9 mouse cellular contexts compared by ENCODE assay signal in genomic region chr11:118907471-118908401, GRCm38 (mm10). TPM values are rescaled to one million over a fixed set of nuclear protein-coding genes. Genes with fewer than 3 reads are reported as not detected.
DNase-seq lines count a peak whose midpoint lies in the region; ATAC-seq lines count a peak whose summit lies in the region.
"Had no signal": no experiment of that assay in that cellular context is flagged by ENCODE, and none has a peak within 500 bp of the region (broad histone marks: within the 10 kb centered on the region; RNA-seq: fewer than 3 reads in every experiment).

No protein-coding gene starts in this region.

- peak overlapping the region; percentile 86 for H3K27ac ChIP-seq in forebrain, embryonic 10.5 days
- peak overlapping the region; percentile 72 for H3K27ac ChIP-seq in limb, embryonic 10.5 days
- H3K27ac ChIP-seq in stomach, embryonic 15.5 days: no peak overlapping the region
- H3K27ac ChIP-seq: macrophage had no signal

- peak overlapping the region; percentile 77 for H3K4me2 ChIP-seq in stomach, embryonic 15.5 days

- no peak for ATAC-seq in stomach, embryonic 15.5 days (ENCODE audit: insufficient read depth, low FRiP score, low read depth)

- no peaks in the 10 kb centered on the region for H3K9me3 ChIP-seq in forebrain, embryonic 10.5 days
- no peaks in the 10 kb centered on the region for H3K9me3 ChIP-seq in limb, embryonic 10.5 days (replicated peaks)
- no peaks in the 10 kb centered on the region for H3K9me3 ChIP-seq in stomach, embryonic 15.5 days

- no peaks in the 10 kb centered on the region for H3K36me3 ChIP-seq in forebrain, embryonic 10.5 days (replicated peaks)
- H3K36me3 ChIP-seq in limb, embryonic 10.5 days: no peaks in the 10 kb centered on the region
- no peaks in the 10 kb centered on the region for H3K36me3 ChIP-seq in stomach, embryonic 15.5 days

- no peak overlapping the region for H3K9ac ChIP-seq in stomach, embryonic 15.5 days

- peaks cover 54% of the 10 kb centered on the region for H3K4me1 ChIP-seq in forebrain, embryonic 10.5 days
- peaks cover 61% of the 10 kb centered on the region for H3K4me1 ChIP-seq in limb, embryonic 10.5 days
- H3K4me1 ChIP-seq in stomach, embryonic 15.5 days: peaks cover 9% of the 10 kb centered on the region

- H3K4me3 ChIP-seq in forebrain, embryonic 10.5 days: peak overlapping the region; percentile 74
- peak overlapping the region; percentile 69 for H3K4me3 ChIP-seq in limb, embryonic 10.5 days
- peak overlapping the region; percentile 42; the same call in 1 of the 2 replicates for H3K4me3 ChIP-seq in stomach, embryonic 15.5 days (replicated peaks)

- H3K27me3 ChIP-seq in forebrain, embryonic 10.5 days (ENCODE audit: poor library complexity, severe bottlenecking): peaks cover 82% of the 10 kb centered on the region
- peaks cover 90% of the 10 kb centered on the region for H3K27me3 ChIP-seq in limb, embryonic 10.5 days (ENCODE audit: low read depth, poor library complexity, severe bottlenecking)
- peaks cover 79% of the 10 kb centered on the region for H3K27me3 ChIP-seq in stomach, embryonic 15.5 days (replicated peaks)

- peak; percentile 16 to 28 for DNase-seq in left cerebral cortex, postnatal 36 days (ENCODE audit: low spot score in 2 of 2)
- DNase-seq in left cerebral cortex, adult 11 months (ENCODE audit: low spot score): no peak
- peak; percentile 37 for DNase-seq in forebrain, embryonic 10.5 days (ENCODE audit: extremely low spot score, low spot score)
- DNase-seq in limb, embryonic 10.5 days (ENCODE audit: low spot score): peak; percentile 56
- no peak for DNase-seq in adipocyte (ENCODE audit: low spot score)
- DNase-seq in natural killer cell, adult 2 months (ENCODE audit: low spot score in 2 of 2): no peak
- DNase-seq: gastrocnemius, postnatal 36 days had no signal

- under 1% methylated on average over 43 of the region's 43 CpGs for WGBS in forebrain, embryonic 10.5 days
- 2% methylated on average over 43 of the region's 43 CpGs for WGBS in limb, embryonic 10.5 days
- WGBS in stomach, embryonic 15.5 days: 5% methylated on average over 43 of the region's 43 CpGs

- intact Hi-C loops in left cerebral cortex, postnatal 36 days (cut with DNase I): loop anchor here (2.0 to 5.0 kb wide), 3 partner anchors 45 to 165 kb away; no protein-coding TSS in a partner anchor

RNA-seq across cellular contexts. Expression of gene Rbfox3, which starts 3.7 kb away (rescaled TPM):
- total RNA-seq in left cerebral cortex, postnatal 36 days (2021): 100 to 1,000 TPM; 350 to 371 TPM
- polyA plus RNA-seq in forebrain, embryonic 10.5 days (2016; fragmentation: Nextera tagmentation; extraction: Ambion mirVana): 2.0 and 2.6 TPM in 2 replicates
- 1.4 and 1.7 TPM in 2 replicates for polyA plus RNA-seq in limb, embryonic 10.5 days (2016; fragmentation: Nextera tagmentation; extraction: Ambion mirVana)
- polyA plus RNA-seq in stomach, embryonic 15.5 days (2015; fragmentation: Nextera tagmentation; extraction: Ambion mirVana): 1.6 and 1.8 TPM in 2 replicates
- polyA plus RNA-seq: macrophage had no signal

Comparison
In these comparisons a context has a peak if more than half of its experiments do, and no peak if none do; other contexts are left out.
1. DNase-seq: peak in left cerebral cortex, postnatal 36 days (2 of 2), forebrain, embryonic 10.5 days (single experiment) and limb, embryonic 10.5 days (single experiment); none in left cerebral cortex, adult 11 months (single experiment), adipocyte (single experiment) and natural killer cell, adult 2 months (0 of 2).
2. Peak in every context shown above with its lines, with median percentiles within 50 percentile points of each other: H3K4me3 ChIP-seq.